Mouse (Mus musculus): ENCODE results near the gene Tcea2. TPM values are rescaled to one million over a fixed set of nuclear protein-coding genes. Genes with fewer than 3 reads are reported as not detected.
A peak's percentile ranks its signal among the peaks of the same experiment; 100 is the strongest.

Gene Tcea2
- polyA plus RNA-seq, 1 experiment from 2014 or later, result 2.7 TPM

DNA sequence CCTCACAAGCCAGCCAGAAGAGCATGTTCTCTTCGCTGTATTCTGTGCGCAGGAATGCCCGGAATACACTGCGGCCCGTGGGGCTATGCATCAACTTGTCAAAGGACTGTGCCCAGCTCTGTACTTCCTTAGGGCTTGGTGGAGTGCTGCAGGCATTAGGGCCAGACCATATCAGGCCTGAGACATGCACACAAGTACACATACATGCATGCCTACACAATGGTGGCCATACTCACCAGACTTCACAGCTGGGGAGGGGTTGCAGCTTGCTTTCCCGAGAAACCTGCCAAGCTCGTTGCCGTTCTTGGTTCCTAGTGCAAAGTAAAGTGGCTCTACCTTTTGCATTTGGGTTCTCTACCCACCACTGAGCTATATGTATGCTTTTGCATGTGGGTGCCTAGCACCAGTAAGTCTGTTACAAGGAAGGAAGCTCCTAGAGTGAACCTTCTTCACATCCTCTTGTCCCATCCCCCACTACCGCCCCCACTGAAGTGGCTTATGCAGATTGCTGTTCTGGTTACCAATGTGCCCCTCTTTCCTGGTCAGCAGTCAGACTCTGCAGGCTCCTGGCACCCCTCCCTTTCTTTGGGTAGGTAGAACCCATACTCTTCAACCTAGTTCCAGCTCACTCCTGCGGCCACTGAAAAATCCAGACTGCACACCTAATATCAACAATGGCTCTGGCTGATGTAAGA lies 9.5 kb downstream of the Tcea2 start:
- Histone ChIP-seq H3K4me3 (replicated peaks) (no peak overlapping the region), H3K9me3 (replicated peaks) (no peaks in the 10 kb centered on the region), H3K4me1 (replicated peaks) (peaks cover 7% of the 10 kb centered on the region), H3K4me2 (no peak overlapping the region), H3K27me3 (peaks cover 22% of the 10 kb centered on the region), H3K9ac (no peak overlapping the region), H3K27ac (replicated peaks) (no peak overlapping the region), H3K36me3 (replicated peaks) (peaks cover 4% of the 10 kb centered on the region; the same call in 1 of the 2 replicates)
- ATAC-seq (ENCODE audit: insufficient read depth), result no peak
- WGBS (ENCODE audit: insufficient replicate concordance), result 74% methylated on average over 10 of the region's 10 CpGs

DNA sequence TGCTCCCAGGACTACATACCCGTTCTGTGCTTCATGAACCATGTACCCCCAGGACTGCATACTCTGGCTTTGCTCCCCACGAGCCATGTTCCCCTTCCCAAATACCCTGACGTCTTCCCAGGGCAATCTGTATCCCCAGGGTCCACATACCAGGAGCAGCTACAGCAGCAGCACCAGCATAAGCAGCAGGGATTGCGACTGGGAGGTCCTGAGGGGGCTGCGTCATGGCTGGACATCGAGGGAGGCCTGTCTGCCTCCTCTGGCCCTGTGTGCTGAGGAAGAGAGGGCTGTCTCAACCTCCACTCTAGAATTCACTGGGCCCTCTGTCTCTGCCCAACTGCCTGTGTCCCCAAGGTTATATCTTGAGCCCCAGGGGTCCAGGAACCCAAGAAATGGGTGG lies 11.0 kb downstream of the Tcea2 start:
- H3K27me3 ChIP-seq, result peaks cover 29% of the 10 kb centered on the region
- H3K4me3 ChIP-seq (replicated peaks), result peak overlapping the region; percentile 31
- peaks cover 7% of the 10 kb centered on the region for H3K4me1 ChIP-seq (replicated peaks)
- 61% methylated on average over 6 of the region's 6 CpGs for WGBS (ENCODE audit: insufficient replicate concordance)
- no peak for ATAC-seq (ENCODE audit: insufficient read depth)
- H3K9me3 ChIP-seq (replicated peaks), result no peaks in the 10 kb centered on the region
- H3K9ac ChIP-seq, result no peak overlapping the region
- H3K27ac ChIP-seq (replicated peaks), result 0 out of 2 replicates have a peak overlapping the region, but pooled peaks have one; percentile 0
- peak overlapping the region; percentile 74 for H3K4me2 ChIP-seq
- 0 out of 2 replicates have a peak, but pooled peaks cover 4% of the 10 kb centered on the region for H3K36me3 ChIP-seq (replicated peaks)

DNA sequence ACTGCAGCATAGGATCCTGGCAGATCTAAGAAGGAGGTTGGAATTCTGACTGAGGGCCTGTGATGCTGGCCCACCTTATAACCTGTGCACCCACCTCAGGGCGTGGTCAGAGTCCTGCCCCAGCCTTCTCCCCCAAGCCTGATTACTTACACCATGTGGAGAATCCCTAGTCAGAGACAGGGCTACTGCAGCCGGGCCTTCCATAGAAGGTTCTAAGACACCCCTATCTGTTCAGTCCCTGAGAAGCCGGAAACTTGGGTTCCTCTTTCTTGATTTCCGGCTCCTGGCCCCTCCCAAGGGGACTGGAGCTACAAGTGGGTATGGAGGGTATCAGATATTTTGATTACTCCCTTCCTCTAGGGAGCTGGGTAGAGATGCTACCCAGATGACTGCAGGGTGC lies 11.5 kb downstream of the Tcea2 start:
- H3K36me3 ChIP-seq (replicated peaks), result 0 out of 2 replicates have a peak, but pooled peaks cover 4% of the 10 kb centered on the region
- ATAC-seq (ENCODE audit: insufficient read depth), result no peak
- 0 out of 2 replicates have a peak overlapping the region, but pooled peaks have one; percentile 0 for H3K27ac ChIP-seq (replicated peaks)
- peak overlapping the region; percentile 57 for H3K4me3 ChIP-seq (replicated peaks)
- no peaks in the 10 kb centered on the region for H3K9me3 ChIP-seq (replicated peaks)
- 23% methylated on average over 4 of the region's 4 CpGs for WGBS (ENCODE audit: insufficient replicate concordance)
- peak overlapping the region; percentile 74 for H3K4me2 ChIP-seq
- H3K4me1 ChIP-seq (replicated peaks), result peaks cover 7% of the 10 kb centered on the region
- H3K9ac ChIP-seq, result no peak overlapping the region
- H3K27me3 ChIP-seq, result peaks cover 29% of the 10 kb centered on the region

DNA sequence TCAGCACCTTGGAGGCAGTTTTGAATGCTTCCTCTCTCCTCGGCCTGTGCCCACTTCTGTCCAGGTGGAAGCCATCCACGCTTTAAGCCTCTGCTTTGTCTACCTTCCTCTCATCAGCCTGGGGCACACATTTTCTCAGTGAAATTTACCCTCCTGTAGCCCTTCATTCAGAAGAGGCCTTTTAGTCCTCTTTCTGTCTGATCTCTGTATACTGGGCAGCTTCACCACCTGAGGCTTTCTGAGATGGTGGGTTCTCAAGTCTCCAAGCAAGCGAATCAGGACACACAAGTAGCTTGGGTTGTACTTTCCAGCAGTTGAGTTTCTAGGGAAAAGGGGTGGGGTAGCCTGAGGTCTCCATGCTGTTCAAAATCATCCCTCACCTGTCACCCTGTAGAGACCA lies 12.2 kb downstream of the Tcea2 start:
- Histone ChIP-seq H3K4me1 (replicated peaks) (peaks cover 7% of the 10 kb centered on the region), H3K4me2 (peak overlapping the region; percentile 74), H3K27me3 (peaks cover 29% of the 10 kb centered on the region), H3K4me3 (replicated peaks) (peak overlapping the region; percentile 57), H3K9ac (no peak overlapping the region), H3K36me3 (replicated peaks) (0 out of 2 replicates have a peak, but pooled peaks cover 4% of the 10 kb centered on the region), H3K9me3 (replicated peaks) (no peaks in the 10 kb centered on the region), H3K27ac (replicated peaks) (no peak overlapping the region)
- no peak for ATAC-seq (ENCODE audit: insufficient read depth)
- 49% methylated on average over 3 of the region's 3 CpGs for WGBS (ENCODE audit: insufficient replicate concordance)

DNA sequence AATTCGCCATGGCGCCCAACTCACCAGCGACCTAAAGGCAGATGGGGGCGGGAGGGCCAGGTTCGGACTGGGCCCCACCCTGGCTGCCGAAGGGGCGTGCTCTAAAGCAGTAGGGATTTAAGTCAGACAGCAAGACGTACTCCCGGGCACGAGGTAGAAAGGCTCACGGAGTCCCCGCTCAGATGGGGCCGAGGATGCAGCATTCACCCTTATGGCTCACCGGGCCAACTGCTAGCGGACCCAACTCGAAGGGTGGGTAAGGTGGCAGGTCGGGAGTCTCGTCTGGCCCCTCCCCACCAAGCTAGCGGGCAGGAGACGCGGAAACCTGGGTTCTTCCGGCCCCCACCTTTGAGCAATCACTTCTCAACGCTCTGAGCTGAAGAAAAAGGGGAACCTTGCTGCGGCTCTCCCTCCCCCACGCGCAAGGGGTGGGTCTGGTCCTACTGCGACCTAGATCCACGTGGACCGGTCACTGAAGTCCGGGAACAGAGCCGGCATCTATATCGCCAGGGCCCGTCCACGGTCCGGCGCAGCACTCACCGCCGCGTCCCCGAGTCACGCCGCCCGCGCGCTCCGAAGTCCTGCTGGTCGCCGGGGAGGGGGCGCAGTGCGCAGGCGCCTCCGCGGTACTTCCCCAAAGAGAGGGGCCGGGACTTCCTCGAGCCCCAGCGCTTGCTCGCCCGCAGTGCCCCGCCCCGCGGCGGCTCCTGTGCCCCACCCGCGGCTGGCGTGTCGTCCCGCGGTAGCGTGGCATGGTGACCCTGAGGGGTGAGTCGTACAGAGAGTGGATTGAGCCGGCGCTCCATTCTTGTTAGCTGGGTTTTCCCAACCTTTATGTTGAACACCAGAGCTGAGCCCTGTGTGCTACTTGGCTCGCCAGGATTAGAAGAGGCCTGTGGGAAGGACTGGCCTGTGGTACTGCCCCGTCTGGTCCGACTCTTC lies 13.5 kb downstream of the Tcea2 start, which contains the start of gene Rgs19:
Rgs19 (minus strand) TSS at position 639 of the 942 bp plus-strand sequence.
- H3K27ac ChIP-seq (replicated peaks), result no peak within 1 kb of the TSS
- peaks cover 7% of the 10 kb centered on the region for H3K4me1 ChIP-seq (replicated peaks)

DNA sequence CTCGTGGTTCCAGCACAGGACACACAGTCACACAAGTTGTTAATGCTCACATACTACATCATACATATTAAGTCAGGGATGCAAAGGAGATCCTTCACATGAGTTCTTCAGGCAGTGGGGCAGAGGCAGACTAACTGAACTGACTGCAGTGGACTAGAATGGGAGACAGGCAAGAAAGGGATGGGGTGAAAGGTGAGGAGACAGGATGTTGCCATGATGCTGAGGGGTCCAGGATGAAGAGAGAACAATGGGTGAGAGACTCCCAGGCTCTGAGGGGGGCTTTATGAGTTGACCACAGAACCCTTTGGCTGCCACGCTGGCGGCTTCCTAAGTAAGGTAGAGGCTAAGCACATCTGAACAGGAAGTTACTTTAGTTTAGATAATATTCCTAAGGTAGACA lies 14.5 kb downstream of the Tcea2 start:
- ATAC-seq (ENCODE audit: insufficient read depth), result no peak
- Histone ChIP-seq H3K9me3 (replicated peaks) (no peaks in the 10 kb centered on the region), H3K36me3 (replicated peaks) (no peaks in the 10 kb centered on the region), H3K4me2 (peak overlapping the region; percentile 74; the same call in 1 of the 2 replicates), H3K4me3 (replicated peaks) (peak overlapping the region; percentile 57; the same call in 1 of the 2 replicates), H3K27ac (replicated peaks) (no peak overlapping the region), H3K4me1 (replicated peaks) (peaks cover 7% of the 10 kb centered on the region), H3K27me3 (peaks cover 29% of the 10 kb centered on the region), H3K9ac (no peak overlapping the region)
- WGBS (ENCODE audit: insufficient replicate concordance), result 57% methylated on average over 3 of the region's 3 CpGs

More for the DNA sequence above, 13.5 kb downstream of the Tcea2 start, which contains the start of gene Rgs19:
- Histone ChIP-seq H3K4me2 (peak within 1 kb of the TSS; percentile 74), H3K36me3 (replicated peaks) (0 out of 2 replicates have a peak, but pooled peaks cover 4% of the 10 kb centered on the region), H3K4me3 (replicated peaks) (peak within 1 kb of the TSS; percentile 57), H3K27me3 (peaks cover 29% of the 10 kb centered on the region), H3K9ac (peak within 1 kb of the TSS; percentile 39), H3K9me3 (replicated peaks) (no peaks in the 10 kb centered on the region)
- under 1% methylated on average over 75 of the region's 75 CpGs for WGBS (ENCODE audit: insufficient replicate concordance)
- ATAC-seq (ENCODE audit: insufficient read depth), result peak; percentile 67

DNA sequence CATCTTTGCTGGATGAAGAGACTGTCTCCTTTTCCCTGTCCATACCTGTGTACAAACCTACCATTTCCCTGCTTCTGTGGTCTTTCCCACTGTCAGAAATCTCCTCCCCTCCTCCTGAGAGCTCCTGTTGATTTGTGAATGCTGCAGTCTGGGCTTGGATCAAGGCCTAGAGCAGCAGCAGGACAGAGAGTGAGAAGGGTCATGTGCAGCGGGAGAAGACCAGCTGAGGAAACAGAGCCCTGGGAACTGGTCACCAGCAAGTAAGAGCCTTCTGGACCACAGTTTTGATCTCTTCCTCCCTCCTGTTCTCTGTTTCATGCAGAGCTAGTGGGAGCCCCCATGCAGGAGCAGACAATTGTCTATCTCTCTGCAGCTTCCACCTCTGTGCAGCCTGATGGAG lies 15.7 kb downstream of the Tcea2 start:
- ATAC-seq (ENCODE audit: insufficient read depth), result no peak
- Histone ChIP-seq H3K9ac (no peak overlapping the region), H3K4me2 (no peak overlapping the region), H3K9me3 (replicated peaks) (no peaks in the 10 kb centered on the region), H3K27ac (replicated peaks) (no peak overlapping the region), H3K4me3 (replicated peaks) (no peak overlapping the region), H3K4me1 (replicated peaks) (peaks cover 7% of the 10 kb centered on the region), H3K27me3 (peaks cover 29% of the 10 kb centered on the region), H3K36me3 (replicated peaks) (no peaks in the 10 kb centered on the region)
- 79% methylated on average over 1 of the region's 1 CpGs for WGBS (ENCODE audit: insufficient replicate concordance)

DNA sequence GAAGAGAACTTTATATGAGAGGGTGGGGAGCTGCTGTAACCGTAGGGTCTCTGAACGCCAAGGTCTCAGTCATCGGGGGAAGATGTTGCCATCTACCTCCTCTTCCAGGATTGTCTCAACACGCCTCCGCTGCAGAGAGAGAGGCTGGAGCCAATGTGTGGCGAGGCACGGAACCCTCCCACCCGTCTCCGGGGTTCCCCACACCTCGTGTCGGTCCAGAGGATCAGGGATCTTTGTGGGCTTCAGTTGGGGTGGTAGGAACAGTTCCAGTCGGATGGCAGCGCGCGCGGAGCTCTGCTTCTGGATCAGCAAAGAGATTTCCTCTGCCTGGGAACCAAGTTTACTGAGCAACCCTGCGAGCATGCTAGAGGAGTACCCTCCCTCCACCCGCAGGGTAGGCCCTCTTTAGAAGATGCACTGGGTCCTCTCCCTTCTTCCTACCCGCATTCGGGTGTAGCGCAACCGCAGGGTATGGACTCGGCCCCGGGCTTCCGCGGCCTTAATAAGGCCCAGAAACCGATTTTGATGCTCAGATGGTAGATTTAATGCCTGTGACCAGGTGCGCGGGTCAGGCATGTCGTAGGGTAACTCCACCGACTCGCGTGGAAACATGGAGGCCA lies 16.8 kb downstream of the Tcea2 start:
- no peak overlapping the region for H3K9ac ChIP-seq
- no peak overlapping the region for H3K27ac ChIP-seq (replicated peaks)
- no peak for ATAC-seq (ENCODE audit: insufficient read depth)
- 71% methylated on average over 33 of the region's 33 CpGs for WGBS (ENCODE audit: insufficient replicate concordance)
- H3K4me1 ChIP-seq (replicated peaks), result peaks cover 7% of the 10 kb centered on the region
- no peaks in the 10 kb centered on the region for H3K36me3 ChIP-seq (replicated peaks)
- H3K9me3 ChIP-seq (replicated peaks), result no peaks in the 10 kb centered on the region
- H3K27me3 ChIP-seq, result peaks cover 29% of the 10 kb centered on the region
- H3K4me2 ChIP-seq, result no peak overlapping the region
- H3K4me3 ChIP-seq (replicated peaks), result no peak overlapping the region

DNA sequence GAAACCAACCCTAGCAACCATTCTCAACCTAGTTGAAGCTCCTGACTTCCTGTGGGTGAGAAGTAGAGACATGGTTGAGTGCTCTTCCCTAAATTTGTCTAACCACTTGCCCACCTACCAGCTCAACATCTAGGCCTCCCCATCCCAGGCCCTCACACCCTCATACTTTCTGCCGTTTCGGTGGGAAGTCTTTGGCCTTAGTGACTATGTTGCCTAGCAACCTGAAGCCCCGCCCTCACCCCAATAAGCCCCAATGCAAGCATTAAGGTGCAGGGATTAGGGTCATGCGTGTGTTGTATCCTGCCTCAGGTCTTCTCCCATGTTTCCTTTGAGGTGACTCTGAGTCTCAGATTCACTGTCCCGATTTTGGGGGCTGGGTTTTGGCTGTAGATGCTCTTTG lies 18.1 kb downstream of the Tcea2 start, which contains the start of gene Lkaaear1:
Lkaaear1 (minus strand) TSS at position 202 of the 400 bp plus-strand sequence.
- Histone ChIP-seq H3K4me1 (replicated peaks) (peaks cover 3% of the 10 kb centered on the region), H3K27ac (replicated peaks) (no peak within 1 kb of the TSS), H3K4me2 (no peak within 1 kb of the TSS), H3K36me3 (replicated peaks) (no peaks in the 10 kb centered on the region), H3K9ac (no peak within 1 kb of the TSS), H3K27me3 (peaks cover 20% of the 10 kb centered on the region), H3K4me3 (replicated peaks) (no peak within 1 kb of the TSS), H3K9me3 (replicated peaks) (no peaks in the 10 kb centered on the region)
- 52% methylated on average over 5 of the region's 5 CpGs for WGBS (ENCODE audit: insufficient replicate concordance)
- no peak for ATAC-seq (ENCODE audit: insufficient read depth)

DNA sequence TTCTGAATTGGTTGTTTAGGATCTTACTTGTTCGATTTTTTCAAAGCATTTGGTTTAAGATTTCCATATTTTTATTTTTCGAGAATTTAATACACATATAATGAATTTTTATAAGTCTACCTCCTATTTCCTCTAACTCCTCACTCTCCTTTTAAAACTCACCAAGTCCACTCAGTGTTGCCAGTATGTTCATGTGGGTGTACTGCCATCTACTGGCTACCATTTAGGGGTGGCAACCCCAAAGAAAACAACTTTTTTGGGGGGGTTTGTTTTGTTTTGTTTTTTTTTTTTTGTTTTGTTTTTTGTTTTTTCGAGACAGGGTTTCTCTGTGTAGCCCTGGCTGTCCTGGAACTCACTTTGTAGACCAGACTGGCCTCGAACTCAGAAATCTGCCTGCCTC lies 26.6 kb downstream of the Tcea2 start:
- H3K9me3 ChIP-seq (replicated peaks), result no peaks in the 10 kb centered on the region
- H3K27ac ChIP-seq (replicated peaks), result no peak overlapping the region
- H3K36me3 ChIP-seq (replicated peaks), result no peaks in the 10 kb centered on the region
- 23% methylated on average over 4 of the region's 4 CpGs for WGBS (ENCODE audit: insufficient replicate concordance)
- no peak overlapping the region for H3K9ac ChIP-seq
- H3K4me1 ChIP-seq (replicated peaks), result no peaks in the 10 kb centered on the region
- ATAC-seq (ENCODE audit: insufficient read depth), result no peak
- no peak overlapping the region for H3K4me2 ChIP-seq
- H3K27me3 ChIP-seq, result no peaks in the 10 kb centered on the region
- H3K4me3 ChIP-seq (replicated peaks), result no peak overlapping the region

Measured in liver, embryonic 15.5 days (tissue).